Mouse (Mus musculus) adrenal gland, postnatal 4 days (tissue): Measurements from ENCODE around the gene Tsen54. TPM values are rescaled to one million over a fixed set of nuclear protein-coding genes. Genes with fewer than 3 reads are reported as not detected.
"Not testable (repeated sequence)": the region's sequence is repeated elsewhere in the genome, so short reads cannot be mapped to it uniquely, and the experiment has no call there.

Experiments
- DNase-seq, 2 experiments: peaks; one replicate each; pipeline ENCODE4 v3.0.0; 2021 to 2022; ENCODE audit warnings: low spot score in 2 of 2, mixed read lengths in 2 of 2
- total RNA-seq, 2 experiments: library from RNA; stranded (reverse); gene quantifications; 2 replicates each; pipeline ENCODE4 v1.2.3; 2021

The Tsen54 gene
- total RNA-seq, 2 experiments from 2014 or later, result 25.4 to 26.3 TPM

DNA sequence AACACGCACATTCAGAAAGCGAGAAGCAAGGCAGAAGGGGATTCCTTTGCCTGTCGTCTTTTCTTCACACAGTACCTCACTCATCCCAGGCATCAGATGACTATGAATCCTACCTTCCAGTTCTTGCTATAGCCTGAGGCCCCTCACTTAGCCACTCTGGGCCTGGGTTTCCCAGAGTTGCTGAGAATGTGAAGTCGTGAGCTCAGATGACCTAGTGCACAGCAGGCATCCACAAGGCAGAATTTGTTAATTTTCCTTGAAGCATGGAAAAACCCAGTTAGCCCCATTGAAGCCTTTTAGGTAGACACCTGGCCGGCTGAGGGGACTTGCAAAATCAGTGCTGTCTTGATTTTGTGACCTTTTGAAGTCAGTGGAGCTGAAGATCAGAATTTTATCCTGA lies 12.0 kb downstream of the Tsen54 start:
- DNase-seq, result no peak

DNA sequence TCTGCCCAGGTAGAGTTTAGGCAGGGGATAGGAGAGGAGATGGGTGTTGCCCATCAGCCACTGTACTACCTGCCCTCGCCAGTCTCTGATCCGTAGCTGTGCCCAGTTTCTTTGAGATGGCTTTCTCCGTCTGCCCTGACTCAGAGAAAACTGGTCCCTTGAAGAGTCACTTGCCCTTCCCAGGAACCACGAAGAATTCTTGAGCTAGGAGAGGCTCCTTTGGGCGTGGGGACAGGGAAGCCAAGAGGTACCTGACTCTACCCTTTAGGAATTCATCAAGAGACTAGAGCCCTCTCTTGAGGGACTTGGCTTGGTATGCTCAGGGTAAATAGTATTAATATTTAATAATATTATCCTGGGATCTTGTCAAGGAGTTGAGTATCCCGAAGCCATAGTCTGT lies 13.1 kb downstream of the Tsen54 start:
- DNase-seq, result no peak

DNA sequence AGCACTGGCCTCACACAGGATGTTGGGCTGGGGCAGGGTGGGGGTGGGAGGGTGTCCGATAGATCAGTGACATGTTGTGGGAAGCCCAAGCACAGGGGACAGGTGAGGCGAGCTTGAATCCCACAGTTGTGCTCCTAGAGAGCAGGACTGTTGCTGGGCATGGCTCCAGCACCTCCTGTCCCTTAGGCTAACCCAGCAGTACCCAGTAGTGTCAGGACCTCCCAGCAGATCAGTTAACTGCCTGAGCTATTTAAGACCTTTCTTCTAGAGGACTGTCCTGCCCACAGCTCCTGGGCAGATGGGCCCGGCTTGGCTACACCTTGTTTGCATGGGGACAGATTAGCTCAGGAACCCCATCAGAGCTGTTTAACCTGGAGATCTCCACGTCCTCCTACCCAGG lies 14.5 kb downstream of the Tsen54 start:
- no peak for DNase-seq

DNA sequence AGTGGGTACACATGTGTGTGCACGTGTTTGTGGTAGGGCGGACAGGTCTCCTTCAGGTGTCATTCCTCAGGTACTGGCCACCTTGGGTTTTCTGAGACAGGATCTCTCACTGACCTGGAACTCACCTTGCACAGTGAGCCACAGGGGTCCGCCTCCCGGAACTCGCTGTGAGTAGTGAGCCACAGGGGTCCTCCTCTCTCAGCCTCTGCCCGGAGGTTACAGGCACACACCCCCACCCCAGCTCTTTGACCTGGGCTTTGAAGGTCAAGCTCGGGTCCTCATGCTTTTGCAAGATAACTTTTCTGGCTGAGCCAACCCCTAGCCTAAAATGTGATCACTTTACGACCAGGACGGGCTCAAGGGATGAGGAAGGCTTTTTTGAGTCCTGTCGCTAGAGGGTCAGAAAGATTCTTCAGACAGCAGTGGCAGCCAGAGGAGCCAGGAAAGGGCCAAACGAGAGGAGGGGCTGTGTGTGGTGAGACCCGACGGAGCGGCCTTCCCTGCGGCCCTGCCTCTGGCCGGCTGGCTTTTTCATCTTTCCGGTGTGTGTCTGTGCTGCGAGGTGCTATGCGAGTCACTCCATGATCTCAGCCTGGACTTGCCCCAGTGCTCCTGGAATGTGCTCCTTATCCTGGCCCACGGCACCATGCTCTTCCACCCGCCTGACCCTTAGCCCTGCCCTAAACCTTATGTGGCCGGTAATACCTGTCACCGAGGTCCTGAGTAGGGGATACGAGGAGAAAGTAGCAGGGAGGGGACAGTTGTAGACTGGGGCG lies 16.2 kb downstream of the Tsen54 start:
- no peak for DNase-seq

DNA sequence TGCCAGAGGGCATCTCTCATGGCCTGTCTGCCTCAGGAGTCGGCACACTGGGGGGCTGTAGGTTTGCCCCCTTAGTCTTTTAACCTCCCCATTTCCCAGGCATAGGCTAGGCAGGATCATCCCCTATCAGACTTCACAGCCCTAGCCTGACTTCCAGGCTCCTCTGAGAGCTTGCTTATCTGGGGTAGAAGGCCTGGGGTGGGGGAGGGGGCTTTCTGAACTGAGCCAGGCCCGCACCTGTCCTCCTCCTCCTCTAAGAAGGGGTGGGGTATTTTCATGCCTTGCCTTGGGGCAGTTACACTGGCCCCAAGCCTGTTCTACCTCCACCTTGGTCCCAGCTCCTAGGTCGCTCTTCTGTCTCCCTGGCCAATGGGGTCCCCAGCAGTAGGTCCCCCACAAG lies 17.0 kb downstream of the Tsen54 start:
- DNase-seq, result no peak

DNA sequence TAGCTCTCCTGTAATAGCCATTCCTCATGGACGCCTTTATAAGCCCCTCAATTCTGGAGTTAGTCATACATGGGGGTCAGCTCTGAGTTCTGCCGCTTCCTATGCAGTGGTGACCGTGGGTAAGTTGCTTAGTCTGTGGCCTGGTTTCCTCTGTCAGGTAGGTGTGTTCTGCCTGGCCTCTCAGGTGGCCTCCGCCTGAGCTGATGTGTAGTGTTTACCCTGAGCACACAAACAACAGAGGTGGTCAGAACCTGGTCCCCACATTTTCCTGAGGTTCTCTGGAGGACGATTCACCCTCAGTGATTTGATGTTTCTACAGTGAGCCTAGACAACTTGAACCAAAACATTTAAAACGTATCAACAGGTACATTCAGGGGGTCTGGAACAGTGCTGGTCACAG lies 17.5 kb downstream of the Tsen54 start:
- DNase-seq, result no peak

DNA sequence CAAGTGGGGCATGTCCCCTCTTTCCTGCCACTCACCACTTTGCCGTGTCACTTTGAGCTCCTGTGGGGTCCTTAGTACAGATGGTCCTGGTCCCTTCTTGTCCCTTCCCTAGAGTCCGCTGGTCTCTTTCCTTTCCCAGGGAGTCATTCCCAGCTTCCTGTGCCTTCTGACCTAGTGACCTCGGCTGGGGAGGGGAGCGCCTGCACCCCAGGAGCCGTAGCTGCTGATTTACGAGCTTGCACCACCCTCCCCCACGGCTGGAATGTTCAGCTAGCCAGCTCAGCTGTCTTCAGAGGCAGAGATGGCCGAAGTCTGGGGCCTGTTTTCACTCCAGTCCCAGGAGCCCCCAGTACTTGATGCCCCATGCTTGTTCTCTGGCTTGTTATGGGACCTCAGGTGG lies 18.0 kb downstream of the Tsen54 start:
- DNase-seq, result no peak

GRCm38 (mm10) chr11:115833021-115833513 lies 18.5 kb downstream of the Tsen54 start:
- no peak for DNase-seq

- DNase-seq, result no peak
Observed at GRCm38 (mm10) chr11:115834033-115834432, 19.5 kb downstream of the Tsen54 start.

- DNase-seq, result no peak
Observed at GRCm38 (mm10) chr11:115836656-115837395, 22.3 kb downstream of the Tsen54 start.

DNA sequence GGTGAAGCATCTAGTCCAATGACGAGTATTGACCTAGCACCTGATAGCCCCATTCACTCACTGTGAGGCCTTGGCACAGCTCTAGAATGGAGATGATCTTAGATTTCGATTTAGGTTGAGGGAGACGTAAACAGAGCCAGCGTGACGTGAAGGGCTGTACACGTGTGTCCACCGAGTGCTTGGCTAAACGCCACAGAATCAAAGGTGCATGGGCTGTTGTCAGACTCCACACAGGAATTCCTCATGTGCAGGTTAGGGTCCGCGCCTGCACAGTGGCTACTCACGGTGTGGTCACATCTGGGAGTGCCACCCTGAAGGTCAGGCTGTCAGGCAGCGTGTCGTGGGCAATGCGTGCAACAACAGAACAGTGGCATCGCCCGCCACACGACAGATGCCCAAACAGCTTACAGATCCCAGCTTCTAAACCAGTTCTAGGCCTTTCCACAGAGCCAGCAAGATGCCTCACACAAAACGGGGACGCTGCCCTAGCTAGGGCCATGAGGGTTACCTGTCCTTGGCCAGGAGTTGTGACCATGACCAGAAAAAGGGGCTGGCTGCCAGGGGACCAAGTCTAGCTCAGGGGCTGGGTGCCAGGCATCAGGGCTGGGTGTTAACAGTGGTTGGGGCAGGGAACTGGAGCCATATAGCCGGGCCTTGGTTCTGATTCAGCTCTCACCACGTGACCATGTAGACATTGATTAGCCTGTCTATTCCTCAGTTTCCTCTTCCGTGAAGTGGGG lies 23.3 kb downstream of the Tsen54 start:
- DNase-seq, result no peak

DNA sequence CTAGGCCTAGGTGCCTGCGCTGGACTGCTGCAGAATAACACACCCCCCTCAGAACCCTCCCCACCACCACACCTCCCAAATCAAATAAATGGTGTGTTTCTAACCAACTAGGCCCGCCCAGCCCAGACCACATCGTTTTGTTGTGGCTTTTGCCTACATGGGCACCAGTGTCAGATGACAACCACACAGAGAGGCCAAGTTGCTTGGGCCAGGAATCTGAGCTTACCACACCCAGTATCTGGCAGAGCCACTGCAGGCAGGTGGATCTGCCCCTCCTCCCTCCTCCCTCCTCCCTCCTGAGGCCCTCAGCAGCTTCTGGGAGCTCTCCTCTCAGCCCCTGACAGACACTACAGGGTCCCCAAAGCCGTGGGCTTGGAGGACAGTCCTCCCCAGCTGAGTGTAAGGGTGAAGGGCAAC lies 24.4 kb downstream of the Tsen54 start:
- no peak for DNase-seq

- no peak for DNase-seq
Observed at GRCm38 (mm10) chr11:115839732-115840131, 25.2 kb downstream of the Tsen54 start.

GRCm38 (mm10) chr11:115841044-115841443 lies 26.5 kb downstream of the Tsen54 start:
- no peak for DNase-seq

GRCm38 (mm10) chr11:115841961-115842550 lies 27.5 kb downstream of the Tsen54 start:
- DNase-seq, result no peak

DNA sequence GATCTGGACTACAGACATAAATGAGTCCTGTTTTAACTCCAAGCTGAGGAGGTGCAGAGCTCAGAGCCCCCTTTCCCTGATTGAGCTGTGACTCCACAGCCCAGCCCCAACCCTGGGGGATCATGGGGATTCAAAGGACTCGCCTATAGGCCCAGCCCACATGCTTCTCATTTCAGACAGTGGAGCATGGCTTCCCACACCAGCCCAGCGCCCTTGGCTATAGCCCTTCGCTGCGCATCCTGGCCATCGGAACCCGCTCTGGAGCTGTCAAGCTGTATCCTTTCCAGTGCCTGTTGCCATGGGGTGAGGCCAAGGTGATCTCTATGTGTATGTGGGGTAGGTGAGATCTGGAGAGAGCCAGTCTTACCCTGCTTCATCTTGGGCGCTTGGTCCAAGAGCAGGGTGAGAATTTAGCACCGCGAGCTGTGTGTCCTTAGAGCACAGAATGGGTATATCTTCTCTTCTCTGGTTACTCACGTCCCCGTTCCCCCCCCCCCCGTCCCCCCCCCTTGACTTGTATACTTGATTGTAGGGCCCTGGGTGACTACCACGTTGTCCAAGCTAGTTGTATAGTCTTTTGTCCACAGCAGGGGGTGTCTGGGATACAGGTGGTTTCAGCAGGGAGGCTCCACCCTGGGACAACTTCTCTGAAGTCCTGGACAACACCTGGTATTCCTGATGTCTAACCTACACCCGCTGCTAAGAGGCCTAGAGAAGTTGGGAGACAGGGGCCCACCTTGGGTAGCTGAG lies 28.8 kb downstream of the Tsen54 start:
- DNase-seq, result no peak

DNA sequence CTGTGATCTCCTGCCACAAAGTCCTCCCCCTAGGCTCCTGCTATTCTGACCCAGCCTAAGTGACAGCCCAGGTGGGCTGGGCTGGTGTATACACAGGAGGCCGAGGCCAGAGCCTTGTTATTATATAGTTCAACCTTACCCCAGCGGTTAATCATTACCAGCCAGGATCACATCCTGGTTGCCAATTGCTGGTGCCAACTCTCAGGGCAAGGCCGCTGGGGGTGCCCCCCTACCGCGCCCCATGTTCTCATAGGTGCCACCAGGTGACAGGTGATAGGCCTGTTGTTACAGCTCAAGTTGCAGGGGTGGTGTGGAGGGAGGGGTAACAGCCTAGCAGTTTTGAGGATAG lies 29.3 kb downstream of the Tsen54 start:
- no peak for DNase-seq

GRCm38 (mm10) chr11:115844240-115844639 lies 29.7 kb downstream of the Tsen54 start:
- DNase-seq, result no peak

DNA sequence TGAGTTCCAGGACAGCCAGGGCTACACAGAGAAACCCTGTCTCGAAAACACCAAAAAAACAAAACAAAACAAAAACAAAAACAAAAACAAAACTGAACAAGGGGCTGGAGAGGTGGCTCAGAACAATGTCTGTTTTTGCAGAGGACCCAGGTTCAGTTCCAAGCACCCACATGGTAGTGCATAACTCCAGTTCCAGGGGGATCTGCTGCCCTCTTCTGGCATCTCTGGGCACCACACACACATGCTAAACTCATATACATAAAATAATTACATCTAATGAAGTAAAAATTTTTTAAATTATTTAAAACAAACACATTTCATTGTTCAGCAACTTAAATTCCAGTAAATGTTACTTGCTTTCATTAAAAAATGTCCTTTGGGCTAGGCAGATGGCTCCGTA lies 31.3 kb downstream of the Tsen54 start:
- DNase-seq, result no peak

GRCm38 (mm10) chr11:115854674-115855073 lies 40.1 kb downstream of the Tsen54 start:
- DNase-seq, result no peak

GRCm38 (mm10) chr11:115857146-115857545 lies 42.6 kb downstream of the Tsen54 start:
- DNase-seq, result not testable (repeated sequence)
